Mouse (Mus musculus): Measurements from ENCODE around the gene Cilp. TPM values are rescaled to one million over a fixed set of nuclear protein-coding genes. Genes with fewer than 3 reads are reported as not detected.

The Cilp gene
- polyA plus RNA-seq, 1 experiment, result not detected

DNA sequence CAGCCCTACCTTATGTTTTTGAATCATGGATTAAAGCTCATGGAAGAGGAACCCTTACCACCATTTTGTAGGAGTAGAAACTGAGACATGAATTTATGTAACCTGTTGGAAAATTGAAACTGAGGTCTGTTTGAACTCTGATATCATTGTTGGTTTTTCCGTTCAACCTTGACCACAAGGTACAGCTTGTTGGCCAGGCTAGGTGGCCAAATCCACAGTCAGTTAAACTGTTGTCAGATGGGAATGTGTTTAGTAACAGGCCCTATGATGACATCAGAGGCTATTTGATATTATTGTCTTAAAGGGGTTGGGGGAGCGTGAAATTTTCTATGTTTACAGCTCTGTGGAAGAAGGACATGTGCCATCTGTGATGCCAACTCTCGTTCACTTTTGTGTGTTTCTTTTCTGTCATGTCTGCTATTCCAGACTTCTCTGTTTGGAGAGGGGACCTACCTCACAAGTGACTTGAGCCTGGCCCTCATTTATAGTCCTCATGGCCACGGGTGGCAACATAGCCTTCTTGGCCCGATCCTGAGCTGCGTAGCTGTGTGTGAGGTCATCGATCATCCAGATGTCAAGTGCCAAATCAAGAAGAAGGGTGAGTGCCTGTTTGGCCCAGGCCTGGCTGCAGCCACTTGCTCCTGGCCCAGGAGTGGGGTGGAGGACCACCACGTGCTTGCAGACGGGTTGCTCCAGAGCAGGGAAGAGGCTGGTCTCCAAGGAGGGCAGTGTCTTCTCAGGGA is 31.6 kb upstream of the Cilp start:
- Histone ChIP-seq H3K4me1 (ENCODE audit: control insufficient read depth, insufficient read depth, low read length) (peaks cover 13% of the 10 kb centered on the region), H3K4me3 (ENCODE audit: insufficient read depth, low read length) (no peak overlapping the region), H3K27ac (ENCODE audit: insufficient read depth, low read depth, low read length) (no peak overlapping the region)
- TF ChIP-seq POLR2A (IDR thresholded peaks at IDR 0.05; ENCODE audit: borderline replicate concordance, low read depth, low read length) (no peak), CTCF (IDR thresholded peaks at IDR 0.05; ENCODE audit: low read depth, low read length) (no peak)

DNA sequence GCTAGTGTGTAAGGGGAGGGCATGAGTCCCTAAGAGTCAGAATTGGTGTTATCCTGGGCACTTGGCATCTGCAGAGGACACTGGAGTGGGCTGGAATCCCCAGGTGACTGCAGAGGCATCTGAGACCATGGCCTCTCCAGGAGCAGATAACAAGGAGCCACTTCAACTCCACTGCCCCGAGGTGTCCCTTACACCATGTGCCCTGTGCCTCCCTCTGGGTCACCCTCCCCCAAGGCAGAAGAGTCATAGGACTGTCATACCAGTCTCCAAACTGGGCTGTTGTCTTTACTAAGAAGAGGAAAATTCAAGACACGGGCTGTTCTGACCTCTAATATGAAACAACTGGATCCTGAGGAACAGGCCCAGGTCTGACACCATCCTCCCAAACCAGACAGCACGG is 30.2 kb upstream of the Cilp start:
- H3K4me1 ChIP-seq (ENCODE audit: control insufficient read depth, insufficient read depth, low read length), result peaks cover 8% of the 10 kb centered on the region
- H3K27ac ChIP-seq (ENCODE audit: insufficient read depth, low read depth, low read length), result no peak overlapping the region
- H3K4me3 ChIP-seq (ENCODE audit: insufficient read depth, low read length), result no peak overlapping the region
- TF ChIP-seq POLR2A (IDR thresholded peaks at IDR 0.05; ENCODE audit: borderline replicate concordance, low read depth, low read length) (no peak), CTCF (IDR thresholded peaks at IDR 0.05; ENCODE audit: low read depth, low read length) (no peak)

DNA sequence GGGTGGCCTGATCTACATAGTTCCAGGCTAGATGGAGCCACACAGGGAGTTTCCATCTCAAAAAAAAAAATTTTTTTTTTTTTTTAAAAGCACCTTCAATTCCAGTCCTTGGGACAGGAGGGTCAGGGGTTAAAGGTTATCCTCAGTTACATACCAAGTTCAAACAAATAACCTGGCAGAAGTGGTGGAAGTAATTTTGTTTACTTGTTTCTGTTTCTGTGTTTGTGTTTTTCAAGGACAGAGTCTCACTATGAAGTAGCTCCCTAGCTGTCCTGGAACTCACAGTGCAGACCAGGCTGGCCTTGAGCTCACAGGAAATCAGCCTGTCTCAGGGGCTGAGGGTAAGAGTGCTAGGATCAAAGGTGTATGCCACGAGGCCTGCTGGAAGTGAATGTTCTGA is 29.4 kb upstream of the Cilp start:
- H3K27ac ChIP-seq (ENCODE audit: insufficient read depth, low read depth, low read length), result no peak overlapping the region
- no peak overlapping the region for H3K4me3 ChIP-seq (ENCODE audit: insufficient read depth, low read length)
- H3K4me1 ChIP-seq (ENCODE audit: control insufficient read depth, insufficient read depth, low read length), result peaks cover 8% of the 10 kb centered on the region
- TF ChIP-seq POLR2A (IDR thresholded peaks at IDR 0.05; ENCODE audit: borderline replicate concordance, low read depth, low read length), result no peak
- TF ChIP-seq CTCF (IDR thresholded peaks at IDR 0.05; ENCODE audit: low read depth, low read length), result no peak

DNA sequence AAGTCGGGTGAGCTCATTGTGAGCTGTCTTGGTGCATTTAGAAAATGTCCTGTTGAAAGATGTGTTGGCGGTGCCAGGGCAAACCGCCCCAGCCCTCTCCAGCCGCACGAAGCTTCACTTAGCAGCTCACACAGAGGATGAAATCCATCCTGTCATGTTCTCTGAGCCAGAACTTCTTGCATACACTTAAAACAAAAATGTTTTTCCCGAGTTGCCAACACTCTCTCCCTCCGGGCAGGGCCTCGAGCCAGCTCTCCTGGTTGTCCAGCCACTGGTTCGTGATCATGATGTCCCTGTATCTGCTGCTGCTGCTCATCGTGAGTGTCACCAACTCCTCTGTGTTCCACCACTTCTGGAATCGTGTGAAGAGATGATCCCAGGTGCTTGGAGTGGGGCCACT is 27.4 kb upstream of the Cilp start:
- no peak overlapping the region for H3K27ac ChIP-seq (ENCODE audit: insufficient read depth, low read depth, low read length)
- peaks cover 4% of the 10 kb centered on the region for H3K4me1 ChIP-seq (ENCODE audit: control insufficient read depth, insufficient read depth, low read length)
- H3K4me3 ChIP-seq (ENCODE audit: insufficient read depth, low read length), result no peak overlapping the region
- no peak for TF ChIP-seq POLR2A (IDR thresholded peaks at IDR 0.05; ENCODE audit: borderline replicate concordance, low read depth, low read length)
- no peak for TF ChIP-seq CTCF (IDR thresholded peaks at IDR 0.05; ENCODE audit: low read depth, low read length)

DNA sequence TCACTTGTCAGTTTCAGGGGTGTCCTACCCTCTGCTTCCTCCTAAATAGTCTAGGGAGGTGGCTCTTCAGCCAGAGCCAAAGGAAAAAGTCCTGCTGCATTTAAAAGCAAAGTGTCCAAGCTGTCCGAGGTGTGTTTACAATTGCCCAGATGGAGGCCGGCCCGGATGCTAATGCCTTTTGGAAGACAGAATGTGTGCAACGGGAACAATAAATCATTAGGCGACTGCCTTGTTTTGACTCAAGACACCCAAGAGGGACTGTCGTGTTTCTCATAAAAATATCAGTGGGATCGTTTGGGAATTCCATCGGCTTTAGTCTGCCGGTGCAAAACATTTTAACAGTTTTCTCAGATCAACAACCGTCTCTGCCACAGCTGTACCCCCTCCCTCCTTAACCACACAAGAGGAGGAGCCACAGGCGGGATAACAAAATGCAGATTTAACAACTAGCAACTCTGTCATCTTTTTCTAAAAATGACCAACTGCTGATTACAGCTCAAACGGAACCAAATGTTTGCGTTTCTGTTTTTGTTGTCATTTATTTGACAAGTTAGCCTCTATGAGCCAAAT is 26.7 kb upstream of the Cilp start:
- H3K4me3 ChIP-seq (ENCODE audit: insufficient read depth, low read length), result no peak overlapping the region
- no peaks in the 10 kb centered on the region for H3K4me1 ChIP-seq (ENCODE audit: control insufficient read depth, insufficient read depth, low read length)
- no peak overlapping the region for H3K27ac ChIP-seq (ENCODE audit: insufficient read depth, low read depth, low read length)
- TF ChIP-seq POLR2A (IDR thresholded peaks at IDR 0.05; ENCODE audit: borderline replicate concordance, low read depth, low read length), result no peak
- no peak for TF ChIP-seq CTCF (IDR thresholded peaks at IDR 0.05; ENCODE audit: low read depth, low read length)

DNA sequence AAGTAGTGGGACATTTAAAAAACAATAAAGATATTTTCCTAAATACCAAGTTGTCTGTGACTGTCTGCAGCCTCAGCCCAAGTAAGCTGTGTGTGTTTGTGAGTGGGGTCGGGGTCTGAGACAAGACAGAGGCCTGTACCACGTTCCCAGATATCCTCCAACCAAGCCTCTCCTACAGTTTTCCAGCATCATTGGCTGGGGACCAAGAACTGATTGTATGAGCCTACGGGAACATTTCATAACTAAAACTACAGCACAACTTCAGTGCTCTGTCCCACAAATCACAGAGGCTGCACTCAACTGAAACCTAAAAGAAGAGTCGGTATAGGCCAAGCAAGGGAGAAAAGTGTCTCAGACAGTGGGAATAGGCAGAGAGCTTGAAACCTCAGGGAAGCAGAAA is 25.8 kb upstream of the Cilp start:
- no peak overlapping the region for H3K27ac ChIP-seq (ENCODE audit: insufficient read depth, low read depth, low read length)
- H3K4me1 ChIP-seq (ENCODE audit: control insufficient read depth, insufficient read depth, low read length), result no peaks in the 10 kb centered on the region
- TF ChIP-seq POLR2A (IDR thresholded peaks at IDR 0.05; ENCODE audit: borderline replicate concordance, low read depth, low read length) (no peak), CTCF (IDR thresholded peaks at IDR 0.05; ENCODE audit: low read depth, low read length) (no peak)
- no peak overlapping the region for H3K4me3 ChIP-seq (ENCODE audit: insufficient read depth, low read length)

DNA sequence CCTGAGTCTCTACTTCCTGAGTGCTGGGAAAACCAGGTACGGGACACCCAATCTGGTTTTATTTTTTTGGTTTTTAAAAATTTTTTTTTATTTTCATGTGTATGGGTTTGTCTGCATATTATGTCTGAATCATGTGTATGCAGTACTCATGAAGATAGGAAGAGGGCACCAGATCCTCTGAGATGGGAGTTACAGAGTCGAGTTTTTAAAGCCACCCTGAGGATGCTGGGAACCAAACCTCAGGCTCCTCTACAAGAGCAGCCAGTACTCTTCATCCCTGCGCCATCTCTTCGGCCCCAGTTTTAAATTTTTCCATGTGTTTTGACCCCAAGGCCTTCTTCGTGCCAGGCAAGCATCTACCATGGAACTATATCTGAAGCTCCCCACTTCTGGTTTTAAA is 25.2 kb upstream of the Cilp start:
- TF ChIP-seq POLR2A (IDR thresholded peaks at IDR 0.05; ENCODE audit: borderline replicate concordance, low read depth, low read length), result no peak
- no peak for TF ChIP-seq CTCF (IDR thresholded peaks at IDR 0.05; ENCODE audit: low read depth, low read length)
- H3K4me1 ChIP-seq (ENCODE audit: control insufficient read depth, insufficient read depth, low read length), result no peaks in the 10 kb centered on the region
- H3K27ac ChIP-seq (ENCODE audit: insufficient read depth, low read depth, low read length), result no peak overlapping the region
- H3K4me3 ChIP-seq (ENCODE audit: insufficient read depth, low read length), result no peak overlapping the region

DNA sequence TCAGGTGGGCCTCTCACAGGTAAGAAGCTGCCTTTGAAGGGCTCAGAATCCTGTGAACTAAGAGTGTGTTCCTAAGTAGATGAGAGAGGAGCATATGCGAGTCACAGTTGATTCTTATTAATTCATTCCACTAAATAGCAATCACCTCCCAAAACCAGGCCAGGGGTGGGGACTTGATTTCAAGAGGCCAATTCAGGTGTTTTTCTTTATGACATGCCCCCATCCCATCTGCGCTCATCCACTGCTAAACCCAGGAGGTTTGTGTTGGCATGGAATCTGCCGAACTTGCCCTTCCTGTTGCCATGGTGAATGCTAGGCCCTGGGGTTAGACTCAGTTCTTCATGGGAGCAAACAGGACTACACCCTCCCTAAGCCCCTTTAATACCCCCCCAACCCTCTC is 24.4 kb upstream of the Cilp start:
- TF ChIP-seq CTCF (IDR thresholded peaks at IDR 0.05; ENCODE audit: low read depth, low read length), result no peak
- TF ChIP-seq POLR2A (IDR thresholded peaks at IDR 0.05; ENCODE audit: borderline replicate concordance, low read depth, low read length), result no peak
- H3K27ac ChIP-seq (ENCODE audit: insufficient read depth, low read depth, low read length), result no peak overlapping the region
- H3K4me3 ChIP-seq (ENCODE audit: insufficient read depth, low read length), result no peak overlapping the region
- no peaks in the 10 kb centered on the region for H3K4me1 ChIP-seq (ENCODE audit: control insufficient read depth, insufficient read depth, low read length)

DNA sequence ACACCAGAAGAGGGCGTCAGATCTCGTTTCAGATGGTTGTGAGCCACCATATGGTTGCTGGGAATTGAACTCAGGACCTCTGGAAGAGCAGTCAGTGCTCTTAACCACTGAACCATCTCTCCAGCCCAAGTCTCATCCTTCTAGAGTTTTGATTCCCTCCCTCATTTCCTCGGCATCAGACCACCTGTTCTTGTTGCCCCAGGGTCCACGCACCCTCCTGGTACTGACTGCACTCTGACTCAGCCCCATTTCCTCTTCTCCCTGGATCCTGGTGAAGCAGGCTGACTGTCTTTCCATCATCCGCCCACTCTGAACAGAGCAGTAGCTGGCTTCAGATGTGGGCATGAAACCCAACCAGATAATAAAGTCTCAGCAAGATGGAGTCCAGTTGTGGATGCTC is 23.0 kb upstream of the Cilp start:
- H3K27ac ChIP-seq (ENCODE audit: insufficient read depth, low read depth, low read length), result no peak overlapping the region
- TF ChIP-seq CTCF (IDR thresholded peaks at IDR 0.05; ENCODE audit: low read depth, low read length), result no peak
- no peak for TF ChIP-seq POLR2A (IDR thresholded peaks at IDR 0.05; ENCODE audit: borderline replicate concordance, low read depth, low read length)
- H3K4me1 ChIP-seq (ENCODE audit: control insufficient read depth, insufficient read depth, low read length), result no peaks in the 10 kb centered on the region
- H3K4me3 ChIP-seq (ENCODE audit: insufficient read depth, low read length), result no peak overlapping the region

DNA sequence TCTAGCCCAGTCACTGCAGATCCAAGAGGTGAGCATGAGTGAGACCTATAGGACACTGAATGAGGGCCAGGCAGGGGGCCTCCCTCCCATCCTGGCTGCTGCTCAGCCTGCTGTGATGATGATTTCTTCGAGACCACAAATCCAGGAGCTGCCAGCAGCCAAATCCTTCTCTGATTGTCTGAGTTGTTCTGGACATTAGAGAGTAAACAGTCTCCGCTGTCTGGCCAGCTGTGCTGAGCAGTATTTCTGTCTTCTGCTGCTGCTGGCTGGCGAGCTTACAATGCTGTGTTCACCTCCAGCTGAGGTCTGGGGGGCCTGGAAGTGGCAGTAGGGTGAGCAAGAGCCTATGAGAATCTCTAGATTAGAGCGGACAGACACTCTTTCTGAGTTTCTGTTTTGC is 21.7 kb upstream of the Cilp start:
- Histone ChIP-seq H3K4me1 (ENCODE audit: control insufficient read depth, insufficient read depth, low read length) (no peaks in the 10 kb centered on the region), H3K27ac (ENCODE audit: insufficient read depth, low read depth, low read length) (no peak overlapping the region), H3K4me3 (ENCODE audit: insufficient read depth, low read length) (no peak overlapping the region)
- no peak for TF ChIP-seq CTCF (IDR thresholded peaks at IDR 0.05; ENCODE audit: low read depth, low read length)
- TF ChIP-seq POLR2A (IDR thresholded peaks at IDR 0.05; ENCODE audit: borderline replicate concordance, low read depth, low read length), result no peak

All from bone marrow macrophage, adult 2 months (primary cell).